In the genomic region with DNA sequence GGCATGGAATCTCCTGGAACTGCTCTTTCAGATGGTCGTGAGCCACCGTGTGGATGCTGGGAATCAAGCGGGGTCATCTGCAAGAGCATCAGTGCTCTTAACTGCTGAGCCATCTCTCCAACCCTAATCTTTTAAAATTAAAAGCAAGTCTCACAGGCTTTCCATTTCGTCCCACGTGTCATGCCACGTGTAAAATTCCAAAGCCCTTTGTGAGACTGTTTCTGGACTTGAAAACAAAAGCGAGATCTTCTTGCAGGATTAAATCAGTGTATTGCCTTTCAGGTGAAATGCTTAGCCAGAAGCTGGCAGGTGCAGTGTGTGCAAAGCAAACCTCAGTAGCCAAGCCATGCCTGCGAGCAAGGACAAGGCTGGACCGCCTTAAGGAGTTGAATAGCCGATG, we compare ENCODE assay signal across 7 mouse cellular contexts. TPM values are rescaled to one million over a fixed set of nuclear protein-coding genes. Genes with fewer than 3 reads are reported as not detected.
DNase-seq lines count a peak whose midpoint lies in the region; ATAC-seq and TF ChIP-seq lines count a peak whose summit lies in the region.

No protein-coding gene starts in this region.

- peak overlapping the region; percentile 86 for H3K4me2 ChIP-seq in lung, postnatal 0 days (replicated peaks; ENCODE audit: low read depth, low read length)
- H3K4me2 ChIP-seq in embryonic facial prominence, embryonic 15.5 days (replicated peaks): peak overlapping the region; percentile 72

- no peak for TF ChIP-seq CTCF in lung, postnatal 0 days (IDR thresholded peaks at IDR 0.05)

- WGBS in lung, postnatal 0 days: 36% methylated on average over 10 of the region's 10 CpGs
- 28% methylated on average over 10 of the region's 10 CpGs for WGBS in embryonic facial prominence, embryonic 15.5 days
- 46% methylated on average over 10 of the region's 10 CpGs for WGBS in limb, embryonic 10.5 days

- H3K4me3 ChIP-seq in lung, postnatal 0 days (ENCODE audit: low read depth, low read length): peak overlapping the region; percentile 72
- peak overlapping the region; percentile 99 for H3K4me3 ChIP-seq in embryonic facial prominence, embryonic 15.5 days (replicated peaks)
- H3K4me3 ChIP-seq in limb, embryonic 10.5 days: peak overlapping the region; percentile 88

- H3K27me3 ChIP-seq in lung, postnatal 0 days (replicated peaks; ENCODE audit: insufficient read depth, low read length): no peaks in the 10 kb centered on the region
- H3K27me3 ChIP-seq in embryonic facial prominence, embryonic 15.5 days: no peaks in the 10 kb centered on the region
- no peaks in the 10 kb centered on the region for H3K27me3 ChIP-seq in limb, embryonic 10.5 days (ENCODE audit: low read depth, poor library complexity, severe bottlenecking)

- H3K9me3 ChIP-seq in lung, postnatal 0 days (ENCODE audit: low read length): no peaks in the 10 kb centered on the region
- no peaks in the 10 kb centered on the region for H3K9me3 ChIP-seq in embryonic facial prominence, embryonic 15.5 days (replicated peaks)
- H3K9me3 ChIP-seq in limb, embryonic 10.5 days (replicated peaks): no peaks in the 10 kb centered on the region

- peak overlapping the region; percentile 84 for H3K27ac ChIP-seq in lung, postnatal 0 days (ENCODE audit: low read length)
- peak overlapping the region; percentile 83 for H3K27ac ChIP-seq in embryonic facial prominence, embryonic 15.5 days (replicated peaks)
- H3K27ac ChIP-seq in limb, embryonic 10.5 days: peak overlapping the region; percentile 88

- no peak for DNase-seq in lung, postnatal 0 days (ENCODE audit: low spot score)
- no peak for DNase-seq in lung, postnatal 14 days
- no peak for DNase-seq in limb, embryonic 10.5 days (ENCODE audit: low spot score)
- peak; percentile 46 for DNase-seq in skeletal muscle tissue, adult 2 months (ENCODE audit: low read depth, low spot score)
- no peak for DNase-seq in spleen, postnatal 4 days (ENCODE audit: low spot score in 2 of 2)
- DNase-seq in thymus, postnatal 14 days: no peak

- H3K36me3 ChIP-seq in lung, postnatal 0 days (ENCODE audit: insufficient read depth, low read length): no peaks in the 10 kb centered on the region
- H3K36me3 ChIP-seq in embryonic facial prominence, embryonic 15.5 days: 0 out of 2 replicates have a peak, but pooled peaks cover 3% of the 10 kb centered on the region
- peaks cover 12% of the 10 kb centered on the region for H3K36me3 ChIP-seq in limb, embryonic 10.5 days

- ATAC-seq in lung, postnatal 0 days: no peak
- peak; percentile 27; the same call in 1 of the 2 replicates for ATAC-seq in embryonic facial prominence, embryonic 15.5 days (ENCODE audit: insufficient number of reproducible peaks, low FRiP score, low TSS enrichment, low read depth)

- H3K9ac ChIP-seq in lung, postnatal 0 days (replicated peaks; ENCODE audit: low read depth): 0 out of 2 replicates have a peak overlapping the region, but pooled peaks have one; percentile 4
- H3K9ac ChIP-seq in embryonic facial prominence, embryonic 15.5 days: peak overlapping the region; percentile 86

- H3K4me1 ChIP-seq in lung, postnatal 0 days (ENCODE audit: insufficient read depth, low read depth, low read length): 0 out of 2 replicates have a peak, but pooled peaks cover 3% of the 10 kb centered on the region
- H3K4me1 ChIP-seq in embryonic facial prominence, embryonic 15.5 days: peaks cover 22% of the 10 kb centered on the region
- peaks cover 17% of the 10 kb centered on the region for H3K4me1 ChIP-seq in limb, embryonic 10.5 days

- TF ChIP-seq EP300 in lung, postnatal 0 days (IDR thresholded peaks at IDR 0.05): no peak

RNA-seq across cellular contexts. Expression of a gene that starts 0.5 kb away (rescaled TPM):
- 11.3 and 12.6 TPM in 2 replicates for polyA plus RNA-seq in lung, postnatal 0 days (2015; fragmentation: Nextera tagmentation; extraction: Ambion mirVana)
- 54.4 and 55.9 TPM in 2 replicates for polyA plus RNA-seq in embryonic facial prominence, embryonic 15.5 days (2015; fragmentation: Nextera tagmentation; extraction: Ambion mirVana)
- 43.8 and 47.2 TPM in 2 replicates for polyA plus RNA-seq in limb, embryonic 10.5 days (2016; fragmentation: Nextera tagmentation; extraction: Ambion mirVana)

RNA-seq across cellular contexts. Expression of a gene that starts 21.2 kb away (rescaled TPM):
- polyA plus RNA-seq in lung, postnatal 0 days (2015; fragmentation: Nextera tagmentation; extraction: Ambion mirVana): 4.1 and 5.1 TPM in 2 replicates
- polyA plus RNA-seq in embryonic facial prominence, embryonic 15.5 days (2015; fragmentation: Nextera tagmentation; extraction: Ambion mirVana): 7.7 and 8.6 TPM in 2 replicates
- 6.6 and 8.2 TPM in 2 replicates for polyA plus RNA-seq in limb, embryonic 10.5 days (2016; fragmentation: Nextera tagmentation; extraction: Ambion mirVana)

RNA-seq across cellular contexts. Expression of a gene that starts 59.7 kb away (rescaled TPM):
- polyA plus RNA-seq in lung, postnatal 0 days (2015; fragmentation: Nextera tagmentation; extraction: Ambion mirVana): 20.5 and 23.7 TPM in 2 replicates
- 24.7 and 29.3 TPM in 2 replicates for polyA plus RNA-seq in embryonic facial prominence, embryonic 15.5 days (2015; fragmentation: Nextera tagmentation; extraction: Ambion mirVana)
- 21.4 and 29.2 TPM in 2 replicates for polyA plus RNA-seq in limb, embryonic 10.5 days (2016; fragmentation: Nextera tagmentation; extraction: Ambion mirVana)
